Mouse (Mus musculus) urinary bladder, postnatal 14 days (tissue): Measurements from ENCODE around the gene Ppat.
"Not testable (repeated sequence)": the region's sequence is repeated elsewhere in the genome, so short reads cannot be mapped to it uniquely, and the experiment has no call there.

Experiments
- DNase-seq: peaks from one replicate; pipeline ENCODE4 v3.0.0; 2021; ENCODE audit warnings: low spot score

Gene Ppat

GRCm38 (mm10) chr5:76951106-76952027, at the start of gene Ppat, which contains the start of gene Paics:
Gene Ppat (minus strand): TSS chr5:76951578.
Gene Paics (plus strand): TSS chr5:76951307.
- peak; percentile 99 for DNase-seq

- no peak for DNase-seq
Observed at GRCm38 (mm10) chr5:76998416-76998815, 47.0 kb upstream of the Ppat start.

GRCm38 (mm10) chr5:76993174-76993814, 41.9 kb upstream of the Ppat start:
- DNase-seq = no peak

- DNase-seq = no peak
Observed at GRCm38 (mm10) chr5:76990789-76991188, 39.4 kb upstream of the Ppat start.

GRCm38 (mm10) chr5:76984015-76984414, 32.6 kb upstream of the Ppat start:
- no peak for DNase-seq

GRCm38 (mm10) chr5:76975736-76976135, 24.4 kb upstream of the Ppat start:
- no peak for DNase-seq

- peak; percentile 84 for DNase-seq
Observed at GRCm38 (mm10) chr5:76974554-76975285, 23.3 kb upstream of the Ppat start, which contains the start of gene Srp72. Gene Srp72 (plus strand): TSS chr5:76974683.

GRCm38 (mm10) chr5:76974207-76974553, 22.8 kb upstream of the Ppat start:
- DNase-seq = no peak

GRCm38 (mm10) chr5:76973488-76973887, 22.1 kb upstream of the Ppat start:
- no peak for DNase-seq

- not testable (repeated sequence) for DNase-seq
Observed at GRCm38 (mm10) chr5:76971115-76971514, 19.7 kb upstream of the Ppat start.

GRCm38 (mm10) chr5:76969250-76969649, 17.9 kb upstream of the Ppat start:
- DNase-seq = no peak

- DNase-seq = no peak
Observed at GRCm38 (mm10) chr5:76964651-76965050, 13.3 kb upstream of the Ppat start.

- DNase-seq = no peak
Observed at GRCm38 (mm10) chr5:76962545-76962944, 11.2 kb upstream of the Ppat start.

- no peak for DNase-seq
Observed at GRCm38 (mm10) chr5:76959587-76959986, 8.2 kb upstream of the Ppat start.

- DNase-seq = no peak
Observed at GRCm38 (mm10) chr5:76957954-76958353, 6.6 kb upstream of the Ppat start.

GRCm38 (mm10) chr5:76955474-76955873, 4.1 kb upstream of the Ppat start:
- no peak for DNase-seq

GRCm38 (mm10) chr5:76954271-76954900, 3.0 kb upstream of the Ppat start:
- DNase-seq = no peak

- no peak for DNase-seq
Observed at GRCm38 (mm10) chr5:76953794-76954193, 2.4 kb upstream of the Ppat start.

- DNase-seq = no peak
Observed at GRCm38 (mm10) chr5:76952112-76953040, 998 bp upstream of the Ppat start.

- DNase-seq = no peak
Observed at GRCm38 (mm10) chr5:76950343-76951105, 854 bp downstream of the Ppat start.
